Comparison of ENCODE assay signal across 24 mouse cellular contexts in genomic region chr15:82435011-82435410, GRCm38 (mm10). TPM values are rescaled to one million over a fixed set of nuclear protein-coding genes. Genes with fewer than 3 reads are reported as not detected.
"Had no signal": no experiment of that assay in that cellular context is flagged by ENCODE, and none has a peak within 500 bp of the region (broad histone marks: within the 10 kb centered on the region; RNA-seq: fewer than 3 reads in every experiment).

No protein-coding gene starts in this region.

- ATAC-seq: liver, postnatal 0 days; midbrain, embryonic 13.5 days; midbrain, embryonic 15.5 days had no signal

- H3K27me3 ChIP-seq: liver, embryonic 15.5 days; midbrain, embryonic 13.5 days; midbrain, embryonic 15.5 days; neural tube, embryonic 12.5 days; stomach, embryonic 15.5 days had no signal

- H3K9ac ChIP-seq: liver, embryonic 15.5 days; liver, postnatal 0 days; lung, embryonic 14.5 days; midbrain, embryonic 13.5 days; midbrain, embryonic 15.5 days; neural tube, embryonic 12.5 days; stomach, embryonic 15.5 days had no signal

- H3K4me2 ChIP-seq: liver, embryonic 15.5 days; lung, embryonic 14.5 days; midbrain, embryonic 11.5 days; midbrain, embryonic 13.5 days; midbrain, embryonic 15.5 days; neural tube, embryonic 12.5 days; stomach, embryonic 15.5 days had no signal

- H3K9me3 ChIP-seq: liver, embryonic 15.5 days; midbrain, embryonic 15.5 days; neural tube, embryonic 12.5 days; stomach, embryonic 15.5 days had no signal

- H3K4me1 ChIP-seq: liver, embryonic 15.5 days; megakaryocyte, embryonic 14.5 days; midbrain, embryonic 13.5 days; midbrain, embryonic 15.5 days; neural tube, embryonic 12.5 days had no signal

- H3K36me3 ChIP-seq: liver, embryonic 15.5 days; midbrain, embryonic 13.5 days; midbrain, embryonic 15.5 days; neural tube, embryonic 12.5 days; stomach, embryonic 15.5 days had no signal

- H3K27ac ChIP-seq: liver, embryonic 15.5 days; macrophage; midbrain, embryonic 13.5 days; midbrain, embryonic 15.5 days; neural tube, embryonic 12.5 days; stomach, embryonic 15.5 days; stomach, postnatal 0 days had no signal

- H3K4me3 ChIP-seq: liver, embryonic 15.5 days; megakaryocyte, embryonic 14.5 days; midbrain, embryonic 13.5 days; midbrain, embryonic 15.5 days; neural tube, embryonic 12.5 days; stomach, embryonic 15.5 days had no signal

- DNase-seq: liver, postnatal 0 days; lung, embryonic 14.5 days; right cerebral cortex, postnatal 14 days; thymus, adult 2 months; thymus, postnatal 25 days; thymus, postnatal 4 days had no signal

RNA-seq across cellular contexts. Expression of gene Cyp2d9, which starts 1.8 kb away (rescaled TPM):
- total RNA-seq: megakaryocyte progenitor cell, adult 5-6 weeks; midbrain, postnatal 0 days; monocyte, adult 5-6 weeks; neutrophil, adult 5-6 weeks had no signal
- polyA plus RNA-seq: lung, embryonic 14.5 days; lung, embryonic 16.5 days; macrophage; midbrain, embryonic 11.5 days; midbrain, embryonic 13.5 days; midbrain, embryonic 15.5 days; midbrain, postnatal 0 days; neural tube, embryonic 12.5 days; neural tube, embryonic 14.5 days; spleen, adult 2 months; testis, adult 2 months; urinary bladder, adult 2 months had no signal

RNA-seq across cellular contexts. Expression of gene Cyp2d10, which starts 28.0 kb away (rescaled TPM):
- total RNA-seq: megakaryocyte progenitor cell, adult 5-6 weeks; midbrain, postnatal 0 days; monocyte, adult 5-6 weeks; neutrophil, adult 5-6 weeks had no signal
- polyA plus RNA-seq: lung, embryonic 14.5 days; macrophage; midbrain, embryonic 11.5 days; midbrain, embryonic 13.5 days; midbrain, embryonic 15.5 days; midbrain, postnatal 0 days; neural tube, embryonic 12.5 days; neural tube, embryonic 14.5 days; testis, adult 2 months; urinary bladder, adult 2 months had no signal

RNA-seq across cellular contexts. Expression of gene Cyp2d11, which starts 41.2 kb away (rescaled TPM):
- total RNA-seq: megakaryocyte progenitor cell, adult 5-6 weeks; midbrain, postnatal 0 days; monocyte, adult 5-6 weeks; neutrophil, adult 5-6 weeks had no signal
- polyA plus RNA-seq: liver, embryonic 15.5 days; lung, embryonic 14.5 days; lung, embryonic 16.5 days; macrophage; midbrain, embryonic 11.5 days; midbrain, embryonic 13.5 days; midbrain, embryonic 15.5 days; midbrain, postnatal 0 days; neural tube, embryonic 12.5 days; neural tube, embryonic 14.5 days; spleen, adult 2 months; stomach, embryonic 15.5 days; stomach, postnatal 0 days; testis, adult 2 months; thymus, adult 2 months; urinary bladder, adult 2 months had no signal

RNA-seq across cellular contexts. Expression of gene Cyp2d22, which starts 55.0 kb away (rescaled TPM):
- polyA plus RNA-seq: macrophage had no signal
